Mouse (Mus musculus) Patski (cell line): Measurements from ENCODE around the gene Ndufa3. TPM values are rescaled to one million over a fixed set of nuclear protein-coding genes. Genes with fewer than 3 reads are reported as not detected.
A peak's percentile ranks its signal among the peaks of the same experiment; 100 is the strongest.
"Not testable (repeated sequence)": the region's sequence is repeated elsewhere in the genome, so short reads cannot be mapped to it uniquely, and the experiment has no call there.

Experiments
- ATAC-seq: fragments of 100-300 bp; one replicate; pipeline ENCODE4 v1.8.0; 2021
- CTCF ChIA-PET: fragments of 350-600 bp; sonication (Branson Sonifier 250); formaldehyde crosslinking; loops from one replicate; lab custom pipeline; 2022; ENCODE audit warnings: inconsistent platforms; lab: Charles Lee
- POLR2A ChIA-PET: fragments of 350-600 bp; sonication (Branson Sonifier 250); formaldehyde crosslinking; loops from one replicate; lab custom pipeline; 2022; ENCODE audit warnings: antibody characterized with exemption, inconsistent platforms; lab: Charles Lee
- DNase-seq: peaks from one replicate; pipeline ENCODE4 v3.0.0-alpha.2; 2011; ENCODE audit warnings: low read depth, low spot score
- H3K27me3 ChIP-seq: fragments of 371-371 bp; one replicate; pipeline ENCODE4 v1.5.1; 2021
- CTCF ChIP-seq: fragments of 100-300 bp; IDR thresholded peaks from one replicate; pipeline ENCODE4 v1.5.1; 2021
- in situ Hi-C: fragments of 300-500 bp; cut with MboI; formaldehyde crosslinking; loops from 3 replicates; pipeline ENCODE4 v1.11.1; 2018; ENCODE audit warnings: low pct_unique_long_range_greater_than_20kb, mixed read lengths
- polyA plus RNA-seq: library from polyadenylated mRNA; unstranded; gene quantifications from one replicate; pipeline ENCODE4 v1.2.3, GENCODE M21; 2021

Ndufa3 gene
- polyA plus RNA-seq, 1 experiment from 2014 or later: 328 TPM

- ATAC-seq (no peak), DNase-seq (no peak)
- ChIA-PET CTCF (interaction anchor here (1.4 to 1.5 kb wide), 3 partner anchors 11 to 18 kb away, joined by 3 read pairs; no protein-coding TSS in a partner anchor), POLR2A (interaction anchor here (0.6 kb wide), 3 partner anchors 9 to 937 kb away, joined by 3 to 4 read pairs (median 3); partner anchors contain the start of gene Tnni3)
- H3K27me3 ChIP-seq: no peaks in the 10 kb centered on the region
- in situ Hi-C loops: no loop called here
- TF ChIP-seq CTCF: no peak
Measured at GRCm38 (mm10) chr7:3586255-3586654, 30.9 kb upstream of the Ndufa3 start.

- POLR2A ChIA-PET: no interaction called here
- peak; percentile 20 for DNase-seq
- ATAC-seq: peak; percentile 91
- in situ Hi-C loops: no loop called here
- CTCF ChIA-PET: interaction anchor here (1.5 kb wide), 2 partner anchors 10 to 14 kb away, joined by 3 read pairs; no protein-coding TSS in a partner anchor
- H3K27me3 ChIP-seq: no peaks in the 10 kb centered on the region
- TF ChIP-seq CTCF: no peak
Measured at GRCm38 (mm10) chr7:3587292-3587691, 29.9 kb upstream of the Ndufa3 start.

- in situ Hi-C loops: no loop called here
- H3K27me3 ChIP-seq: no peaks in the 10 kb centered on the region
- ATAC-seq (no peak), DNase-seq (no peak)
- POLR2A ChIA-PET: no interaction called here
- TF ChIP-seq CTCF: no peak
- CTCF ChIA-PET: no interaction called here
Measured at GRCm38 (mm10) chr7:3590550-3590949, 26.6 kb upstream of the Ndufa3 start.

GRCm38 (mm10) chr7:3591534-3591933 is 25.6 kb upstream of the Ndufa3 start:
- POLR2A ChIA-PET: no interaction called here
- no peak for DNase-seq
- in situ Hi-C loops: no loop called here

GRCm38 (mm10) chr7:3593855-3594254 is 23.3 kb upstream of the Ndufa3 start:
- in situ Hi-C loops: no loop called here
- TF ChIP-seq CTCF: no peak
- ChIA-PET CTCF (no interaction called here), POLR2A (no interaction called here)
- no peaks in the 10 kb centered on the region for H3K27me3 ChIP-seq
- DNase-seq (no peak), ATAC-seq (no peak)

More at GRCm38 (mm10) chr7:3591534-3591933, 25.6 kb upstream of the Ndufa3 start:
- no peaks in the 10 kb centered on the region for H3K27me3 ChIP-seq
- TF ChIP-seq CTCF: peak; percentile 31
- CTCF ChIA-PET: no interaction called here
- ATAC-seq: no peak

GRCm38 (mm10) chr7:3594686-3595085 is 22.5 kb upstream of the Ndufa3 start:
- DNase-seq (no peak), ATAC-seq (no peak)
- POLR2A ChIA-PET: no interaction called here

GRCm38 (mm10) chr7:3595146-3595545 is 22.0 kb upstream of the Ndufa3 start:
- POLR2A ChIA-PET: no interaction called here
- H3K27me3 ChIP-seq: no peaks in the 10 kb centered on the region
- in situ Hi-C loops: no loop called here
- CTCF ChIA-PET: no interaction called here
- ATAC-seq (no peak), DNase-seq (no peak)
- TF ChIP-seq CTCF: no peak

More at GRCm38 (mm10) chr7:3594686-3595085, 22.5 kb upstream of the Ndufa3 start:
- H3K27me3 ChIP-seq: no peaks in the 10 kb centered on the region
- in situ Hi-C loops: no loop called here
- no peak for TF ChIP-seq CTCF
- CTCF ChIA-PET: no interaction called here

- in situ Hi-C loops, DNase-seq, H3K27me3 ChIP-seq, POLR2A ChIA-PET, ATAC-seq: not testable (repeated sequence)
- CTCF ChIA-PET: interaction anchor here (0.8 to 1.2 kb wide), 2 partner anchors 11 kb away, joined by 3 to 4 read pairs; no protein-coding TSS in a partner anchor
- peak; percentile 5 for TF ChIP-seq CTCF
Measured at GRCm38 (mm10) chr7:3597755-3598154, 19.4 kb upstream of the Ndufa3 start.

- DNase-seq: no peak
- in situ Hi-C loops: no loop called here
- TF ChIP-seq CTCF: peak; percentile 85
- ChIA-PET CTCF (interaction anchor here (0.7 to 1.6 kb wide), 5 partner anchors 9 to 44 kb away, joined by 3 to 4 read pairs (median 3); partner anchors contain the start of genes Cnot3 and Ndufa3), POLR2A (no interaction called here)
- ATAC-seq: peak; percentile 62
- H3K27me3 ChIP-seq: no peaks in the 10 kb centered on the region
Measured at GRCm38 (mm10) chr7:3601119-3601518, 16.1 kb upstream of the Ndufa3 start.

- in situ Hi-C loops: no loop called here
- POLR2A ChIA-PET: interaction anchor here (0.6 kb wide), 1 partner anchor 11 kb away, joined by 4 read pairs; no protein-coding TSS in a partner anchor
- no peak for DNase-seq
Measured at GRCm38 (mm10) chr7:3606798-3607197, 10.4 kb upstream of the Ndufa3 start.

GRCm38 (mm10) chr7:3607391-3607790 is 9.8 kb upstream of the Ndufa3 start:
- DNase-seq (no peak), ATAC-seq (no peak)
- ChIA-PET POLR2A (interaction anchor here (0.8 kb wide), 1 partner anchor 9 kb away, joined by 3 read pairs; the partner anchor contains the start of gene Ndufa3), CTCF (interaction anchor here (1.0 to 2.5 kb wide), 4 partner anchors 9 to 296 kb away, joined by 3 to 15 read pairs (median 3); partner anchors contain the start of genes Ndufa3 and Oscar)
- TF ChIP-seq CTCF: no peak
- in situ Hi-C loops: no loop called here
- H3K27me3 ChIP-seq: no peaks in the 10 kb centered on the region

More at GRCm38 (mm10) chr7:3606798-3607197, 10.4 kb upstream of the Ndufa3 start:
- CTCF ChIA-PET: interaction anchor here (1.0 to 2.5 kb wide), 4 partner anchors 10 to 297 kb away, joined by 3 to 15 read pairs (median 3); partner anchors contain the start of genes Ndufa3 and Oscar
- ATAC-seq: peak; percentile 85
- H3K27me3 ChIP-seq: no peaks in the 10 kb centered on the region
- peak; percentile 66 for TF ChIP-seq CTCF
